Mouse (Mus musculus) cerebellum, adult 8-10 months (tissue): ENCODE data around the gene Rgs2.

Source experiments
- DNase-seq: peaks from one replicate; pipeline ENCODE4 v3.0.0; 2022

Rgs2 gene

DNA sequence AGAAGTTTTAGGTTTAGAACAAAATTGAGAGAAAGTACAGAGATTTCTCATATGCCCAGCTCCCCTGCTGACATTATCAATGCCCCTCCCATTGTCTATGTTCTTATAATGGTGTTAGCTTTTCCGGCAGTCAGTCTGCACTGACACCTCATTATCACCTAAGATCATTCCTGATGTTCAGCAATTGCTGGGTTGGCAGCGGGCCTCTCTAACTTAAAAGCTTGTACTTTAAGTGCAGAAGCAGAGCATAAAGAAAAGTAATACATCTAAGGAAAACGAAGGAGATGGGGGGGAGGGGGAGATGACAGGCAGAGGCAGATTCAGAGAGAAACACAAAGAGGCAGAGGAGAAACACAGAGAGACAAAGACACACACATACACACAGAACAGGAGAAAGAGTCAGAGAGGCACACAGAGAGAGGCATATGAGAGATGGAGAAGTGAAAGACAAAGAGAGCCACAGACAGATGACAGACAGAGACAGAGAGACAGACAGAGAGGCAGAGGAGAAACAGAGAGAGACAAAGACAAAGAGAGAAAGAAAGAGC lies 21.1 kb downstream of the Rgs2 start:
- no peak for DNase-seq

DNA sequence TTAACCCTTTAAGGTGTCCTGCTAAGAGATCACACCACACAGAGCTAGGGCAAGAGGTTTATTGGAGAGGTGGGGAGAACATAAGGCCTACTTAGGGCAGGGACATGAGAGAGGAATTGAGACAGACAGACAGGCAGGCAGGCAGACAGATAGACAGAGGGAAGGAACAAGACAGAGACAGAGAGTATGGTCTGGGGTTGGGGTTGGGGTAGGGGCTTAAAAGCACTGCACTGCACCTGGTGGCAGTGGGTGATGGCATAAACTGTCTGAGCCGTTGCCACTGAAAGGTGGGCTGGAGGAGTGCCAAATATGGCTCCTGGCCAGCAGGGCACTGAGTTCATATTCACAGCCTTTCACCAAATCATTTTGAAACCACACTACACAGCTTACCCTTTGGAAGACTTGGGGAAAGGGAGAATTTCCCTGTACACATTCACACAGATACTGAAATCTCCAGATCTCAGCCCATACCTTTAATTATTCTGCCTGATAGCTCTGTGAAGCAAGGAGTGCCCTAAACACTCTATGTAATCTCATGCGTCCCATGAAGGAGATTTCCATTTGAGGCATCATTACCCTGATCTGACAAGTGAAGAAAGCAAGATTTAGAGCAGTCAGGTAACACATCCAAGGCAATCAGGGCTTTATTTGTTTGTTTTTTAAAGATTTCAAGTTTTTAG lies 21.7 kb downstream of the Rgs2 start:
- DNase-seq = no peak

DNA sequence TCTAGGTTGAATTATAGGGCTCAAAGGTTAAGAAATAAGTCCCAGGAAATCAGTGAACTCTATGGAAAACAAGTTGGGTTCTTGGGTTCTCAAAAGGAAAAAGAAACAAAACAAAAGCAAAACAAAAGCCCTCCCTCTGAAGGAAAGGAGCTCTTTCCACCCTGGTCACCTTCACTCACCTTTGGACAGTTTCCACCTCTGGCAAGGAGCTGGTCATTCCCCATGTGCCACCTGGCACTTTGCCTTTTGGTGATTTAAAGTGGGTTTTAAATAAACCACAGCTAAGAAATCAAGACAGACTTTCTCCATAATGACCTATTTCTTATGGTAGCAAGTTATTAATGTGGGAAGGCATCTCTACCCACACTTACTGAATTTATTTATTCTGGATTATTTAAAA lies 23.1 kb downstream of the Rgs2 start:
- DNase-seq = no peak

DNA sequence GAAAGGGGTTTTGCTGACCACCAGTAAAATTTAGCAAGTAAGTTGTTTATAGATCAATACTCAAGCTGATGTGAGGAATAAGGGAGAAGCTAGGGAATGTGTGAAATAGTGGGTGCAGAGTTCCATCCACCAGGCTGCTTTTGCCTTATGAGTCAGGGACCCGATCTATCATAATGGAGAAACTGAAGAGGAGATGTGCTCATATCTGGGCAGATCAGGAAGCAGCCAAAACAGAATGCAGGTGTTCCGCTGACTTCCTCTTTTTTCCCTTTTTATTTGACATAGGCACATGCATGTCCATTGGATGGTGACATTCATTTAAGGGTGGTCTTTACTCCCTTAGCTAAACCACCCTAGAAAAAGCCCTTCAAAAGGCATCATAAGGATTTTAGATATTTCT lies 29.3 kb downstream of the Rgs2 start:
- no peak for DNase-seq

DNA sequence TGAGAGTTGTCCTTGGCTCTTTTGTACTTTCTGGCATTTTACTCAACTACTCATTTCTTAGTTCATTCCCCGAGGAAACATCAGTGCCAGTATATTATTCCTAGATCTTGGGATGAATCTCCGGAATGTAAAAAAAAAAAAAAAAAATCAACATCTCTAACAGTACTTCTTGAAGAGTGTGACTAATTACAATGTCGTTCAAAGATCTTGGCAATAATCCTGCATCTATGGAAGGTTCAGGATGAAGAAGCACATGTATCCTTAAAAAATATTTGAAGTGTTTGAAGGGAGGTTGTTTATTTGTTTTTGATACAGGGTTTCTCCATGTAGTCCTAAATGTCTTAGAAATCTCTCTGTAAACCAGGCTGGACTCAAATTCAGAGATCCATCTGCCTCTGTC lies 41.7 kb downstream of the Rgs2 start:
- no peak for DNase-seq

DNA sequence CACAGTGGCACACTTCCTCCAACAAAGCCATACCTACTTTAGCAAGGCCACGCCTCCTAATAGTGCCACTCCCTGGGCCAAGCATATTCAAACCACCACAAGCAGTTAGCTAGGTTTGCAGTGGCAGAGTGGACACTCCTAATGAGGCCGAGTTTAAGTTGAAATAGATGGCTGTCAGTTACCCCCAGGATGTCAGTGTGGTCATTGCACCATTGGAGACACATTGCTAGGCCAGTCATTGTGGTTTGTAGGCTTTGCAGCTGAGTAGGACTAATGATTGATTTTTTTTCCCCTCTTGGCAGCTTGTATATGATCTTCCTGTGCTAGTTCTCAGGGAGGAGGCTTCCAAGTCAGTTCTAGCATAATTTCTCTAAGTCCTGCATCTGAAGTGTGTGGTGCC lies 43.6 kb downstream of the Rgs2 start:
- DNase-seq = no peak

DNA sequence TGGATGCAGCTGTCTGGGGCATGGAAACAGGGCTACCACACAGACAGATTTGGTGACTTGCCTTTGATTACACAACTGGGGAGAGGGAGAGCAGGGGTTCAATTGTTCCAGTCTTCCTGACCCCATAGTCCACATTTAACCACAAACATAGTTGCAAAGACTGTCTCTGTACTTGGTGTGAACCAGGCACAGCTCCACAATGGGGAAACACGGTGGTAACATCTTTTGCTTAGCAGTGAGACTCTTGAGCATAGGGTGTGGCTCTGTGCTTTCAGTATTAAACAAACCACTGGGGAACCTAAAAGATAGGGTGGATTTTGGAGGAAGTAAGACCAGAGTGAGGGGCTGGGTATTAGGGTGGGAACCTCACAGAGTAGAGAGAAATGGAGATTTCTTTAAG lies 47.9 kb downstream of the Rgs2 start:
- DNase-seq = no peak

DNA sequence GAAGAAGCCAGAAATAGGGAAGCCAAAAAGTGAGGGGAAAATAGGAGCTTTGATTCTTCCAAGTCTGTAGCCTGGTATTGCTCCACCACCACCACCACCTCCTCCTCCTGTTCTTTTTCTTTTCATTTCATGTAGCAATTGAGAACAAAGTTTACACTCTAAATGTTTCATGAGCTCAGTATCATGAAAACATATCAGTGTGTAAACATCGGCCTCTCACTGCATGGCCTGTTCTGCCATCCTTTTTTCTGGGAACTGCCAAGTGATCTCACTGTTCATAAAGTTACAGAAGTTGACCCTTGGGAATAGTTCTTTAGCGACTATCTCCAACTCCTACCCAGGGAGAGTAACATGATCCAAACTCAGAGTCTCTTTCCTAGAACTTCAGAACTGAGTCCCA lies 51.1 kb downstream of the Rgs2 start:
- no peak for DNase-seq
